Mouse (Mus musculus) small intestine, adult 2 months (tissue): ENCODE measurements around the gene Rpa2.

Experiments used
- CTCF ChIP-seq: fragments of 200-500 bp; IDR thresholded peaks from 2 replicates; pipeline ENCODE4 v1.5.1; 2012; ENCODE audit warnings: low read depth, mild to moderate bottlenecking, control low read depth, inconsistent platforms, low read length, moderate library complexity, mixed read lengths; ENCODE audit not compliant: insufficient replicate concordance, insufficient read length; ENCODE audit errors: extremely low read depth
- POLR2A ChIP-seq: fragments of 200-500 bp; IDR thresholded peaks from 2 replicates; pipeline ENCODE4 v1.6.1; 2012; ENCODE audit warnings: low read depth, mild to moderate bottlenecking, control low read depth, inconsistent platforms, low read length, moderate library complexity

- TF ChIP-seq CTCF (no peak), POLR2A (no peak)
Observed at GRCm38 (mm10) chr4:132760296-132760695, 7.8 kb upstream of the Rpa2 start.
